Mouse (Mus musculus) embryo, embryonic 11.5 days (tissue): Measurements from ENCODE around the gene Angptl2.

Experiments
- DNase-seq: peaks from one replicate; pipeline ENCODE4 v3.0.0-alpha.2; 2012; ENCODE audit warnings: low read depth, low spot score

Angptl2 gene

DNA sequence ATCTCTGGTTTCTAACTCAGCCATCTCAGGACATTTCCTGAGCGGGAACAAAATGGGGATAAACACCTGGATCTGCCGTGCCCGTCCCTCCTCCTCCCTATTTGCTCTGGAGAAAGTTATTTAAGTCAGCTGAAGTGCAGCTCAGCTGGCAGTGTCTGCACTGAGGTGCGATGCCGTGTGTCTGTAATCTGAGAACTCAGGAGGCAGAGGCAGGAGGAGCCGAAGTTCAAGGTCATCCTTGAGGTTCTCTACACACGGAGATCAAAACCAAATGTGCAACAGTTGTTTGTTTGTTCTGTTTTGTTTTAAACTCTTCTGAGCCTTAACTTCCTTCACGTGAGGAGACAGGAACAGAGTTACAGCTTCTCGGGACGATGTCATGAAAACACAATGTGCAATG, 14.8 kb downstream of the Angptl2 start:
- DNase-seq, result no peak

GRCm38 (mm10) chr2:33231788-33232187, 15.9 kb downstream of the Angptl2 start:
- no peak for DNase-seq

DNA sequence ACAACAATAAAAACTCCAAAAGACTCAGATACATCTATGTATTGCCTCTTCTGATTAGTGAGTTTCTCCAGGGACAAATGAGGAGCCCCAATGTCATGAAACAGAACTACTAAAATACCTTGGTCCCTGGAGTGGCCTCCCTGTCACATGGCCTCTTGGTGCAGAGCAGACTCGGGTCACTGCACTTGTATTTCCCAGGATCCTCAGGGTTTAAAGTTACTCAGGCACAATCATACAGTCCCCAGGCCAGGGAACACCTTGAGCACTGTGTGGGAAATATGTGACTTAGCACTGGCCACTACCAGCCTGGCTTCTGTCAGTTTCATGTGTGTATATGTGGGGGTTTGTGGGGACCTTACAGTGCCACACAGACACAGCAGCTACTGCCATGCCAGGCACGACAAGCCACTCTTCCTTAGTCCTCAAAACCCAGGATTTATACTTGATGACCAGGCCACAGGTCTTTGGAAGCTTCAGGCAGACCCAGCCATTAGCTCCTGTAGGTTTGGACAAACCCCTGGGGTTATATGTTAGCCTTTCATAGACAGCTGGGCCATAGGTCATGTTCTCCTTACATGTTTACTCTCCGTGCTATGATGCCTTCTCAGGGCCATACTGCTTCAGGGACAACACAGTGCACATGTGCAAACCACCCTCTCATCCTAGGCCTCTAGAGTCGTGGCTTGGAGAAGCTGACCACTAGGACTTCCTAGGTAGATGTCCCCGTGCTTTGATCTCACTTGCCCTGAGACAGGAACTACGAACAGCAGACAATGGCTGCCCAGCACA, 17.1 kb downstream of the Angptl2 start:
- DNase-seq, result no peak

DNA sequence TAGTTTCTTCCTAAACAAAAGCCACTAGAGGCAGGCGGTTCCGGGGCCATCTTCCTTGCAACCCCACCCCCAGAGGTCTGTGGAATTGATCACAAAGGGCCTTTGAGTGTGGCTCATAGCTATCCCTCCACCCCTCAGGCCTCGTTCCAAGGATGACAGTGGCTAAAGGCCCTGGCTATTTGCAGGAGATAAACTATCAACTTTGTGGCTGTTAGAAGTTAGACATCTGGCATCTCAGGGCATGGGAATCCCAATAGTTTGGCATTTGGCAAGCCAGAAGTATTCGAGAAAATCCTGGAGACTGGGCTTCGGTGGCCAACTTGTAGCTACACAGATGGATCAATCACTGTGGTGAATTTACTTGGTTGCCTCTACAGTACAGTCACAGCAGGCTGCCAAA, 18.0 kb downstream of the Angptl2 start:
- no peak for DNase-seq

DNA sequence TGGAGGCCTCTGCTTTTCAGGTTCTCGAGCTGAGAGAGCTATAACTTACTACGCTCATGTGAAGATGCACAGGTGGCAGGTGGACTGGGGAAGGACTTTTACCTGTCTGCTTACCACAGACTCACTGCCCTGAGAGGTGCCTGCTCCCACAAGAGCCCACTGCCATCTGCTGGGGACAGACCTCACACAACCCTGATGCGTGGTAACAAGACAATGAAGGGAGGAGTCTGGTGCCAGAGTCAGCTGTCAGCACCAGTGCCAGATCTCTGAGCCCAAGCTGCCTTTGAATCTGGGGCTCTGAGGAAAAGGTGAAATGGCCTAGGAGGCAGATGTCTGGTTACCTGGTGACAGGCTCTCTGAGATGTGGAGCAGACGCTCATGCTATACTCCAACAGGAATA, 19.0 kb downstream of the Angptl2 start:
- DNase-seq, result no peak

GRCm38 (mm10) chr2:33237581-33237980, 21.7 kb downstream of the Angptl2 start:
- DNase-seq, result no peak

- no peak for DNase-seq
These were observed 29.0 kb downstream of the Angptl2 start for GRCm38 (mm10) chr2:33244880-33245279.

- DNase-seq, result no peak
These were observed 29.5 kb downstream of the Angptl2 start for GRCm38 (mm10) chr2:33245350-33245749.

DNA sequence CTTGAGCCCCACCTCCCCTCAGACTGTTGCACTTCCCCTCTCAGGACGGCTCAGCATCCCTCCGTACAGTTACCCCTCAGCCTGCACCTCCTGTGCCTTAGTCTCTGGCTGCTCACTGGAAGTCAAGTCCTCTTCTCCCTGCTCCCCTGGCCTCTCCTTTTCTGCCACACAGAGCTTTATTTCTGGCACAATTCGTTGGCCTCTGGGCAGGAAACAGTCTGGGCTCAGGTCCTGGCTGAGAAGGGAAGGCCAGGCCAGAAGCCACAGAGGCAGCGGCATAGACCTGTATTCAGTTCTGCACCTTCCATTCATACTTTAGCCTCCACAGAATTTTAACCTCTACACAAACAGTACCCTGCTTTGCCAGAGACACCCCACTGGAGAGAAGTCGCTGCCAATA, 31.0 kb downstream of the Angptl2 start:
- no peak for DNase-seq

- DNase-seq, result no peak
These were observed 32.7 kb downstream of the Angptl2 start for GRCm38 (mm10) chr2:33248549-33248948.

DNA sequence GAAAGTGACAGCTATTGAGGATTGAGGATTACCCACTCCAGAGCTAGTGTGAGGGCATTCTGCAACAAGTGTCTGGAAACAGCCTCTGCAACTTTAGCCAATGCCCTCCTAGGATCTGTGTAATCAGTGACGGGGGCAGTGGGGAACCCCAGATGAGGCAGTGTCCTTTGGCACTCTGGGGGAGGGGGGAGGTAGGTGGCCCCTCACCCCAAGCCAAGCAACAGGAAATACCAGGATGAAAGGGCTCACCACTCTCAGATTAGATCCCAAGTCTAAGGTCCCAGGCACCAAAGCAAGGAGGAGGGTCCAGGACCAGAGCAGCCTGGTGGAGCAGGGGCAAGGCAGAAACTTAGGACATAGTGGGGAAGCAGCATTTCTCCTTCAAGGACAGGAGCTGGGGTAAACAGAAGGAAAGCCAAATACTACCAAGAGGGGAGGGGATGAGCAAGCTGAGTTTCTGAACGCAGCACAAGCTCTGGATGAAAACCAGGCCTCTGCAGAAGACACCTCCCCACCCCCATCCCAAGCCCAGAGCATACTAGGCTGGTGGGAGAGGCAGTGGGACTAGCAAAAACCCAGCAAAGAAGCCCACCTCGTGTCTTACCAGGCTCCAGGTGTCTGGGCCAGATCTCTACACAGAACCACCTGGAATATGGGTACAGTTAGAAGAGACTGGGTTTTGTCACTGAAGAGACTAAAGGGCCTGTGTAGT, 34.2 kb downstream of the Angptl2 start:
- no peak for DNase-seq

DNA sequence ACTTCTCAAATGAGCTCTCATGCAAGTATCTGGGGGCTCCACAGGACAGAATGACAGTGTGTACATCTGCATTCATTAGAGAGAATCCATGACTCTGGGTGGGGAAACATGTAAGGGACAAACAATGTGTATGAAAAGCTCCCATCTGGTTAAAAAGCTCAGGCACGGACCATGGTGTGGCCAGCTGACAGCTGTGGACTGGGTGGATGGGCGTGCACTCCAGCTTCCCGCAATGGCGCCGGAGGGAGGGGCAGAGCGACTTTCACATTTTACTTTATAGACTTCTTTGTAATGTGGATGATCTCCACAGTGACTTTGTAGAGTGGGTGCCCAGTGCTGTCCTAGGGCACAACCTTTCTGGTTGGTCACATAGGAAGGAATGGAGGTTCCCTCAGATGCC, 36.9 kb downstream of the Angptl2 start:
- no peak for DNase-seq

DNA sequence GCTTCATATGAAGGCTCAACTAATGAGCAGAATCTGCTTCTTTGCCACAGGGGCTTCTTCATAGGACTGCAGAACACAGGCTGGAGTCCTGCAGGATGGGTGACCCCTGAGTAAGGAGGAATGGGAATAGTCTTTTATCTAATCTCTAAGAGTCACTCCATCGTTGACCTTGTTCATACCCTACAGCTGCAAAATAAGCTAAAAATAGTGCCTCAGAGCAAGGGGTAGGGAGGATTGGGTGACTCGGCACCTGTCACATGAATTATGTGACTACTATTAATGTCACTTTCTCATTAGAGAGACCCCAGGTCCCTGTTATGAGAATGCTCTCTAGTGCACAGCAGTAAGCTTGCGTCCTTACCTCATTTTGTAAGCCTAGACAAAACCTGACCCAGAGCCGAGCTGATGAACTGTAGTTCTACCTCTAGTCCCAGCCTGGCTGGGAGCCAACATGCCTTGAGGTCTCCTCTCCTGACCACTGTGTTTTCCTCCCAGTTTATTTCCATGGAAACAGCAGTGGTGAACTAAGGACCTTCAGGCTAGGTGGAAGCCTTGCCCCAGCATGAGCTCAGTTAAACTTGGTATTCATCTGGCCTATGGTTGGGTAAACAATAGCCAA, 37.8 kb downstream of the Angptl2 start:
- peak; percentile 26 for DNase-seq

GRCm38 (mm10) chr2:33254318-33254985, 38.6 kb downstream of the Angptl2 start:
- DNase-seq, result no peak

DNA sequence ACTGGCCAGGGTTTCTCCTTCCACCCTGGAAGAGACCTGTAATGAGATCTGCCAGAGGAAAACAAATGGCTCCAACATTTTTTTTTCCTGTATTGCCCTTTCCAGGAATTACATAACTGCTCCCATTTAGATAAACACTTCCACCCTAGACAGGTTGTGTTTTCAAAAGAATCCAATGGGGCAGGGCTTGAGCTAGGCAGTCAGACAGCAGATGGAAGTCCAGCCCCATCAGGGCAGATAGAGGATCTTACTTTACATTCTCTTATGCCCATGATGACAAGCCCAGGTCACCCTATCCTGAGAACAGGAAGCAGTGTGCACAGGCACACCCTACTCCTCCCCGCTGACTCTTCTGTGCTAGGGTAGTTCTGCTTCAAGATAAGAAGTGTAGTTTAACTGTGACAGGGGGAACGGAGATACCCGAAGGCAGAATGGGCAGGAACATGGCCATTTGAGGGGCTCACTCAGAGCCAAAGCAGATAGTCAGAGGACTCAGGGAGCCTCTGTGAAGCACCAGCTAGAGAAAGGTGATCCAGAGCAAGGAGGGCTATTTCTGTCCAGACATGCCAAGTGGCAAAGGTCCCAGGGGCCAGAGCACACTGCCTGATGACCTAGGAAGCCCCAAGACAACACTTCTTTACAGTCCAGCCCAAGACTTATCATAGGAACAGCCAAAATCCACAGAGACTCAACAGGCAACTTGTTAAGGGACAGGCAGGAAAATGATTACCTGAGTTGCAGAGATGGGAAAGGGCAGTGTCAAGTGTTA, 41.1 kb downstream of the Angptl2 start:
- DNase-seq, result no peak

DNA sequence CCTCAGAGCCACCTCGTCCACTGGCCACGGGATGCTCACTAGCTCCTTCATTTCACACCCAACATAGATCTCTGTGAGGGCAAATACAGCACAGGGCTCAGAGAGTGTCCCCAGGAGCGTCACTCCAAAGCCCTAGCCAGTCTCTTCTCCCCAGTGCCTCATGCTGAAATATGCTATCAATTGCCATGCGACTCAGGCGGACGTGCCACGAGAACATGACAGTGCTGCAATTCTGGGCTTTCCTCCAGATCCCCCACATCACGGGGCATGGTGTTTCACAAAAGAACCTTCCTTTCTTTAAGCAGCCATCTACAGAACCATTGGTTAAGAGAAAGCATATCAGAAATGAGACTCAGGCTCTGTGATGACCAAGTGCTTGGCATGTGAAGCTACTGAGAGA, 44.9 kb downstream of the Angptl2 start:
- no peak for DNase-seq

GRCm38 (mm10) chr2:33261475-33261874, 45.6 kb downstream of the Angptl2 start:
- DNase-seq, result no peak

DNA sequence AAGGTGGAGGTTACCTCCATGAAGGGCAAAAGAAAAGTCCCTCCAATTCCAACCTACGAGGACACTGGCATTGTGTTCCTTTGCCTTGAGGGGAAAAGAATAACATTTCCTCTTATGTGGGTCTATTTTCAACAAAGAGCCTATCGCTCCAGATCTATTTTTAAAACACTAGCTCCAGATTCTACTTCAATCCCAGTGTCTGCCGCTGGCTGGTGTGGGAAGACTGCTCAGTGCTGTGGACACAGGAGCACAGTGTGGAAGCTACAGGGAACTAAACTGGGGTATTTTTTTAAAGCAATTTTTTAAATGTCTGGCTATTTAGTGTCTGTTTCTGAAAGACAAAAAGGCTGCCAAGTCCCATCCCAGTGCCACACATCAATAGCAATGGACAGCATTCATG, 49.9 kb downstream of the Angptl2 start:
- no peak for DNase-seq

- no peak for DNase-seq
These were observed 51.2 kb downstream of the Angptl2 start for GRCm38 (mm10) chr2:33267075-33267474.

DNA sequence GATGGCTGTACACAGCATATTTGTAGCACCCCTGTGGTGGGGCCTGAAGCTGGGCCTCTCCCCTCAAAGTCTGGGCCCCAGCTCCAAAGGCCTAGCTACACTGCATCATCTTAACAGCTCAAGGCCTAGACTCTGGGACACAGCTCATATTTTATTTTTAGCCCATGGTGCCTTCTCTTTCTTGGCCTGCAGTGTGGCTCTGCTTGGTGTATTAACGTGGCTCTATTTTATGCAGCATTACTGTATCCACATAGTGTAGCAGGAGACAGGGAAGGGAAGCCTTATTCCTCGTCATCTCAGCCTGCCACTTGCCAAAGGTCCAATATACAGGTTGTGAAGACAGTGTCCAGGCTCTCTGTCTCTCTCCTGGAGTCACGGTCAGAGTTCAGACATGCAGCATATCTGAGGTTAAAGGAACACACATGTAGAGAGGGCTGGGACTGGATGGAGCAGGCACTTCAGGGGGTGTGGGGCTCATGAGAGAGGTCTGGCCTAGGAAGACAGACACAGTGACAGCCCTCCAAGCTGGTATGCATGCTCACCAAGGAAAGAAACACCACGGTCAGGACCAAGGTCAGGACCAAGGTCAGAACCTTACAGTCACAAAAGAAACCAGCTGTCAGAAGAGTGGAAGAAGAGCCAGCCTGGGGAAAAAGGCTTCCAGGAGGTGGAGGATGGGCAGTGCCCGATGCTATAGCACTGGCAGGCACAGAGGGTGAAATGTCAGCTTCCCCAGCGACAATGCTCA, 52.7 kb downstream of the Angptl2 start:
- DNase-seq, result no peak

DNA sequence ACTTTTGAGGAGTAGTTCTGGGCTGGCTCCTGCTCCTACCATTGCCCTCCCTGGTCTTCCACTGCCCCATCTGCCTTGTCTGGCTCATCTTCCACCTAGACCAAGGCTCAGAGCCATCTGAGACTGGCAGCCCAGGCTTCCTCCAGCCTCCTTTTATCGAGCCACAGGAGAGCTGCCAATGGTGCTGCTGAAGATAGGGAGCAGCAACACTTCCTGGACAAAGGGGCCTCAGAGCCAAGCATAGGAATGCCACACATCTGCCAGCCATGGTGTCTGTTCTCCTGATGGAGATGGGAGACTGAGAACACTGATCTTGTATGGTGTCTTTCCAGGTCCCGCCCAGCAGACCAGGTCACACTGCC, 53.2 kb downstream of the Angptl2 start:
- no peak for DNase-seq
